Comparison of ENCODE assay signal across 8 mouse cellular contexts in genomic region chr17:47508012-47508608, GRCm38 (mm10). TPM values are rescaled to one million over a fixed set of nuclear protein-coding genes. Genes with fewer than 3 reads are reported as not detected.
DNase-seq lines count a peak whose midpoint lies in the region; ATAC-seq and TF ChIP-seq lines count a peak whose summit lies in the region.

No protein-coding gene starts in this region.

- peak overlapping the region; percentile 16; the same call in 1 of the 2 replicates for H3K4me3 ChIP-seq in embryonic facial prominence, embryonic 14.5 days (ENCODE audit: low read depth, low read length)
- peak overlapping the region; percentile 25 to 31; a peak in 3 of 4 replicates for H3K4me3 ChIP-seq in heart, embryonic 14.5 days (ENCODE audit: control insufficient read depth in 1 of 2, insufficient read depth in 1 of 2, low read depth in 1 of 2, low read length in 2 of 2)
- H3K4me3 ChIP-seq in liver, embryonic 14.5 days (ENCODE audit: insufficient read depth in 1 of 2, low read depth in 2 of 2, low read length in 2 of 2) = peak overlapping the region; percentile 41 to 52

- peak overlapping the region; percentile 83 for H3K27ac ChIP-seq in embryonic facial prominence, embryonic 14.5 days (replicated peaks; ENCODE audit: low read depth, low read length)
- H3K27ac ChIP-seq in heart, embryonic 14.5 days (replicated peaks in 1 of 2; ENCODE audit: control insufficient read depth in 1 of 2, insufficient read depth in 1 of 2, low read depth in 2 of 2, low read length in 2 of 2) = peak overlapping the region; percentile 88 to 92
- peak overlapping the region; percentile 75 for H3K27ac ChIP-seq in liver, embryonic 14.5 days

- H3K9ac ChIP-seq in embryonic facial prominence, embryonic 14.5 days (ENCODE audit: low read depth, low read length) = no peak overlapping the region; the same call in 1 of the 2 replicates
- peak overlapping the region; percentile 60 for H3K9ac ChIP-seq in heart, embryonic 14.5 days (ENCODE audit: low read length)
- H3K9ac ChIP-seq in liver, embryonic 14.5 days (replicated peaks) = peak overlapping the region; percentile 61

- 21% methylated on average over 12 of the region's 12 CpGs for WGBS in embryonic facial prominence, embryonic 14.5 days
- 6% methylated on average over 12 of the region's 12 CpGs for WGBS in heart, embryonic 14.5 days
- under 1% methylated on average over 12 of the region's 12 CpGs for WGBS in liver, embryonic 14.5 days (ENCODE audit: insufficient replicate concordance)

- peak overlapping the region; percentile 48 for H3K4me2 ChIP-seq in embryonic facial prominence, embryonic 14.5 days (ENCODE audit: low read depth, low read length)
- H3K4me2 ChIP-seq in heart, embryonic 14.5 days (ENCODE audit: low read length) = peak overlapping the region; percentile 63
- peak overlapping the region; percentile 73 for H3K4me2 ChIP-seq in liver, embryonic 14.5 days (ENCODE audit: low read depth)

- peaks cover 26% of the 10 kb centered on the region for H3K4me1 ChIP-seq in embryonic facial prominence, embryonic 14.5 days (ENCODE audit: control insufficient read depth, insufficient read depth, low read length)
- peaks cover 32 to 40% of the 10 kb centered on the region in 2 experiments for H3K4me1 ChIP-seq in heart, embryonic 14.5 days (ENCODE audit: control insufficient read depth in 2 of 2, insufficient read depth in 2 of 2, low read length in 2 of 2)
- H3K4me1 ChIP-seq in liver, embryonic 14.5 days (replicated peaks; ENCODE audit: control insufficient read depth in 2 of 2, insufficient read depth in 2 of 2, low read length in 1 of 2) = peaks cover 47 to 58% of the 10 kb centered on the region in 2 experiments

- TF ChIP-seq EP300 in liver, embryonic 14.5 days (IDR thresholded peaks at IDR 0.05; ENCODE audit: low read depth) = peak; percentile 8; the same call in 1 of the 2 replicates

- H3K27me3 ChIP-seq in embryonic facial prominence, embryonic 14.5 days (replicated peaks; ENCODE audit: control insufficient read depth, insufficient read depth, low read length) = no peaks in the 10 kb centered on the region
- no peaks in the 10 kb centered on the region for H3K27me3 ChIP-seq in heart, embryonic 14.5 days (ENCODE audit: control insufficient read depth, insufficient read depth, low read length)
- H3K27me3 ChIP-seq in liver, embryonic 14.5 days (ENCODE audit: control insufficient read depth, insufficient read depth, low read length) = no peaks in the 10 kb centered on the region

- no peaks in the 10 kb centered on the region for H3K9me3 ChIP-seq in embryonic facial prominence, embryonic 14.5 days (ENCODE audit: control insufficient read depth, low read length)
- H3K9me3 ChIP-seq in heart, embryonic 14.5 days (ENCODE audit: control insufficient read depth, low read length) = no peaks in the 10 kb centered on the region
- H3K9me3 ChIP-seq in liver, embryonic 14.5 days (ENCODE audit: control insufficient read depth, low read length) = no peaks in the 10 kb centered on the region

- TF ChIP-seq CTCF in liver, embryonic 14.5 days (IDR thresholded peaks at IDR 0.05; ENCODE audit: low read depth) = 0 out of 2 replicates have a peak, but pooled peaks have one; percentile 10

- no peaks in the 10 kb centered on the region for H3K36me3 ChIP-seq in embryonic facial prominence, embryonic 14.5 days (ENCODE audit: control insufficient read depth, insufficient read depth, low read length)
- no peaks in the 10 kb centered on the region for H3K36me3 ChIP-seq in heart, embryonic 14.5 days (ENCODE audit: control insufficient read depth, insufficient read depth, low read length)
- no peaks in the 10 kb centered on the region for H3K36me3 ChIP-seq in liver, embryonic 14.5 days (replicated peaks; ENCODE audit: control insufficient read depth, insufficient read depth, low read depth)

- peak; percentile 81 for ATAC-seq in embryonic facial prominence, embryonic 14.5 days (ENCODE audit: low read depth)
- ATAC-seq in heart, embryonic 14.5 days (ENCODE audit: insufficient number of reproducible peaks, insufficient read depth, low FRiP score, low read depth) = peak; percentile 80
- ATAC-seq in liver, embryonic 14.5 days (ENCODE audit: insufficient read depth) = peak; percentile 46

- DNase-seq in ovary, adult 18-20 months (ENCODE audit: low spot score) = peak; percentile 95
- no peak for DNase-seq in ovary, postnatal 10 days (ENCODE audit: low spot score)
- peak; percentile 96 for DNase-seq in embryonic facial prominence, embryonic 14.5 days (ENCODE audit: low spot score)
- DNase-seq in kidney, postnatal 36 days = peak; percentile 97 to 100
- peak; percentile 74 to 87 (median 76) for DNase-seq in liver, embryonic 14.5 days (ENCODE audit: low read depth in 3 of 3, low spot score in 3 of 3)
- DNase-seq in right cerebral cortex, adult 18-20 months = peak; percentile 91
- peak; percentile 56 for DNase-seq in urinary bladder, adult 2 months (ENCODE audit: low spot score)

RNA-seq across cellular contexts. Expression of gene Ccnd3, which starts 3.3 kb away (rescaled TPM):
- 519 TPM in 2 replicates for polyA plus RNA-seq in embryonic facial prominence, embryonic 14.5 days (2014; fragmentation: Nextera tagmentation; extraction: Ambion mirVana)
- polyA plus RNA-seq in heart, embryonic 14.5 days (2014; fragmentation: Nextera tagmentation; extraction: Ambion mirVana) = 466 and 469 TPM in 2 replicates
- polyA plus RNA-seq in liver, embryonic 14.5 days (2012; rRNA removed) = 195 and 227 TPM in 2 replicates
- 379 and 451 TPM in 2 replicates for polyA plus RNA-seq in liver, embryonic 14.5 days (2014; fragmentation: Nextera tagmentation; extraction: Ambion mirVana)
- polyA plus RNA-seq in urinary bladder, adult 2 months (2012; rRNA removed) = 110 and 134 TPM in 2 replicates

RNA-seq across cellular contexts. Expression of gene Taf8, which starts 6.0 kb away (rescaled TPM):
- 19.5 and 24.3 TPM in 2 replicates for polyA plus RNA-seq in embryonic facial prominence, embryonic 14.5 days (2014; fragmentation: Nextera tagmentation; extraction: Ambion mirVana)
- polyA plus RNA-seq in heart, embryonic 14.5 days (2014; fragmentation: Nextera tagmentation; extraction: Ambion mirVana) = 16.2 and 16.8 TPM in 2 replicates
- 13.8 and 15.5 TPM in 2 replicates for polyA plus RNA-seq in liver, embryonic 14.5 days (2012; rRNA removed)
- 10.4 and 11.8 TPM in 2 replicates for polyA plus RNA-seq in liver, embryonic 14.5 days (2014; fragmentation: Nextera tagmentation; extraction: Ambion mirVana)
- polyA plus RNA-seq in urinary bladder, adult 2 months (2012; rRNA removed) = 29.5 and 33.2 TPM in 2 replicates
